Mouse (Mus musculus) lung, adult 2 months (tissue): Measurements from ENCODE around the gene Hoxb9.

Experiments
- CTCF ChIP-seq: fragments of 200-500 bp; IDR thresholded peaks from 2 replicates; pipeline ENCODE4 v1.5.1; 2011; ENCODE audit warnings: mild to moderate bottlenecking, low read length, control low read depth; ENCODE audit not compliant: insufficient read depth
- POLR2A ChIP-seq: fragments of 200-500 bp; IDR thresholded peaks from 2 replicates; pipeline ENCODE4 v1.6.1; 2011; ENCODE audit warnings: low read depth, mild to moderate bottlenecking, control low read depth, low read length, borderline replicate concordance; ENCODE audit errors: extremely low read depth

DNA sequence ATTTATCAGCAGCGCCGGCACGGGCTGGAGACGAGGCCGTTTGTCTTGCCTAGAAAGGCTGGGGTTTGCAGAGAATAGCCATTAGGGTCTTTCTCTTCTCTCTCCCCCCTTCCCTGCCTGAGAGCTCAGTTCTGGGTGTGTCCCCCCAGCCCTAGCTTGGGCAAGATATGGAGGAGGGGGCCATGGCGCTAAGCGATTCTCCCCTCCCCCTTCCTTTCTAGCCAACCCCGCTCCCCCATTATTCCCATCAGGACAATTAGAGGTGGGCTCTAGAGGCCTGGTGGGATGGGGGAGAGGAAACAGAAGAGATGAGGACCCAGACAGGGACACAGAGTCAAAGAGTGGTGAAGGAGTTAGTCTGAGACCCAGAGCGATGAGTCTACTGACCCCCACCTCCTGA is 16.2 kb downstream of the Hoxb9 start:
- TF ChIP-seq POLR2A (no peak), CTCF (no peak)
